ENCODE assay signal across 8 mouse cellular contexts in genomic region chr3:67429999-67430380, GRCm38 (mm10). TPM values are rescaled to one million over a fixed set of nuclear protein-coding genes. Genes with fewer than 3 reads are reported as not detected.
DNase-seq lines count a peak whose midpoint lies in the region; ATAC-seq and TF ChIP-seq lines count a peak whose summit lies in the region.

Gene Gfm1, plus strand, starts transcription at chr3:67430096.

- DNase-seq in MN1 (ENCODE audit: low spot score) = peak; percentile 89
- DNase-seq in cerebellum, adult 9-10 months = peak; percentile 89
- DNase-seq in hindbrain, embryonic 10.5 days (ENCODE audit: low spot score) = peak; percentile 87
- peak; percentile 82 for DNase-seq in layer of hippocampus, adult 9-11 months
- peak; percentile 95 for DNase-seq in lung, postnatal 0 days (ENCODE audit: low spot score)
- DNase-seq in ovary, postnatal 14 days (ENCODE audit: low spot score) = peak; percentile 83
- peak; percentile 89 for DNase-seq in thymus, postnatal 14 days

- peaks cover 16% of the 10 kb centered on the region for H3K9me3 ChIP-seq in hindbrain, embryonic 10.5 days
- peaks cover 5% of the 10 kb centered on the region; the same call in 1 of the 2 replicates for H3K9me3 ChIP-seq in lung, postnatal 0 days (ENCODE audit: low read length)

- no peaks in the 10 kb centered on the region for H3K27me3 ChIP-seq in hindbrain, embryonic 10.5 days (ENCODE audit: insufficient read depth, poor library complexity, severe bottlenecking)
- H3K27me3 ChIP-seq in lung, postnatal 0 days (replicated peaks; ENCODE audit: insufficient read depth, low read length) = no peaks in the 10 kb centered on the region

- WGBS in hindbrain, embryonic 10.5 days = under 1% methylated on average over 24 of the region's 24 CpGs
- under 1% methylated on average over 24 of the region's 24 CpGs for WGBS in lung, postnatal 0 days

- peak within 1 kb of the TSS; percentile 90 for H3K27ac ChIP-seq in hindbrain, embryonic 10.5 days
- H3K27ac ChIP-seq in lung, postnatal 0 days (ENCODE audit: low read length) = peak within 1 kb of the TSS; percentile 47

- peak within 1 kb of the TSS; percentile 98 for H3K4me3 ChIP-seq in hindbrain, embryonic 10.5 days
- H3K4me3 ChIP-seq in lung, postnatal 0 days (ENCODE audit: low read depth, low read length) = peak within 1 kb of the TSS; percentile 89

- H3K36me3 ChIP-seq in hindbrain, embryonic 10.5 days = peaks cover 35% of the 10 kb centered on the region
- peaks cover 3% of the 10 kb centered on the region; the same call in 1 of the 2 replicates for H3K36me3 ChIP-seq in lung, postnatal 0 days (ENCODE audit: insufficient read depth, low read length)

- H3K4me2 ChIP-seq in lung, postnatal 0 days (replicated peaks; ENCODE audit: low read depth, low read length) = peak within 1 kb of the TSS; percentile 88

- H3K4me1 ChIP-seq in hindbrain, embryonic 10.5 days (replicated peaks) = peaks cover 10% of the 10 kb centered on the region
- H3K4me1 ChIP-seq in lung, postnatal 0 days (ENCODE audit: insufficient read depth, low read depth, low read length) = no peaks in the 10 kb centered on the region

- no peak for TF ChIP-seq EP300 in lung, postnatal 0 days (IDR thresholded peaks at IDR 0.05)

- TF ChIP-seq CTCF in lung, postnatal 0 days (IDR thresholded peaks at IDR 0.05) = peak; percentile 93

- peak; percentile 100 for ATAC-seq in frontal cortex, adult (ENCODE audit: low TSS enrichment)
- peak; percentile 95 for ATAC-seq in lung, postnatal 0 days

- peak within 1 kb of the TSS; percentile 74 for H3K9ac ChIP-seq in lung, postnatal 0 days (replicated peaks; ENCODE audit: low read depth)

RNA-seq across cellular contexts. Expression of gene Gfm1, which starts in this region (rescaled TPM):
- polyA plus RNA-seq in hindbrain, embryonic 10.5 days (2016; fragmentation: Nextera tagmentation; extraction: Ambion mirVana) = 43.2 and 52.0 TPM in 2 replicates
- polyA plus RNA-seq in lung, postnatal 0 days (2015; fragmentation: Nextera tagmentation; extraction: Ambion mirVana) = 23.9 and 24.3 TPM in 2 replicates

Comparison
In these comparisons a context has a peak if more than half of its experiments do, and no peak if none do; other contexts are left out.
1. Peak in every context shown above with its lines: DNase-seq, ATAC-seq, H3K4me3 ChIP-seq and H3K27ac ChIP-seq.